Mouse (Mus musculus) lung, embryonic 16.5 days (tissue): ENCODE measurements around the gene Git2. TPM values are rescaled to one million over a fixed set of nuclear protein-coding genes. Genes with fewer than 3 reads are reported as not detected.

Experiments
- ATAC-seq: fragments of 200-750 bp; cut with Nextera tagmentation; 2 replicates; pipeline ENCODE4 v1.8.0; 2017; ENCODE audit warnings: low read depth, mild to moderate bottlenecking, moderate library complexity
- H3K27ac ChIP-seq: fragments of 300-500 bp; sonication (generic); 2 replicates; pipeline ENCODE4 v1.5.1; 2014; ENCODE audit warnings: mild to moderate bottlenecking, control low read depth, low read length
- H3K27me3 ChIP-seq: fragments of 300-500 bp; sonication (generic); 2 replicates; pipeline ENCODE4 v1.6.1; 2014; ENCODE audit warnings: low read depth, low read length, mixed read lengths; ENCODE audit not compliant: control insufficient read depth, insufficient read depth
- H3K36me3 ChIP-seq: fragments of 300-500 bp; sonication (generic); 2 replicates; pipeline ENCODE4 v1.6.1; 2014; ENCODE audit warnings: low read length; ENCODE audit not compliant: control insufficient read depth, insufficient read depth
- H3K4me1 ChIP-seq: fragments of 300-500 bp; sonication (generic); replicated peaks from 2 replicates; pipeline ENCODE4 v1.6.1; 2014; ENCODE audit warnings: low read length, mixed read lengths; ENCODE audit not compliant: control insufficient read depth, insufficient read depth
- H3K4me2 ChIP-seq: fragments of 300-500 bp; sonication (generic); 2 replicates; pipeline ENCODE4 v1.6.1; 2014; ENCODE audit warnings: low read depth, low read length, control low read depth
- H3K4me3 ChIP-seq: fragments of 300-500 bp; sonication (generic); 2 replicates; pipeline ENCODE4 v1.5.1; 2014; ENCODE audit warnings: mild to moderate bottlenecking, low read length, control low read depth
- H3K9ac ChIP-seq: fragments of 300-500 bp; sonication (generic); 2 replicates; pipeline ENCODE4 v1.6.1; 2014; ENCODE audit warnings: low read length, control low read depth
- H3K9me3 ChIP-seq: fragments of 300-500 bp; sonication (generic); 2 replicates; pipeline ENCODE4 v1.6.1; 2016; ENCODE audit warnings: low read length; ENCODE audit not compliant: control insufficient read depth
- WGBS: fragments of 180-500 bp; shearing (Covaris S2); extraction: QIAGEN DNeasy Blood & Tissue Kit; methylation state at CpG from one replicate; pipeline ENCODE4 v1.1.7; 2014; 5-methylcytosine and 5-hydroxymethylcytosine counted together
- polyA plus RNA-seq: library from polyadenylated mRNA; unstranded; fragments of >200 nt; fragmentation: Nextera tagmentation; extraction: Ambion mirVana; gene quantifications from 2 replicates; pipeline ENCODE4 v1.2.1, GENCODE M21; 2015

The Git2 gene
- polyA plus RNA-seq, 1 experiment from 2014 or later: 59.0 TPM

DNA sequence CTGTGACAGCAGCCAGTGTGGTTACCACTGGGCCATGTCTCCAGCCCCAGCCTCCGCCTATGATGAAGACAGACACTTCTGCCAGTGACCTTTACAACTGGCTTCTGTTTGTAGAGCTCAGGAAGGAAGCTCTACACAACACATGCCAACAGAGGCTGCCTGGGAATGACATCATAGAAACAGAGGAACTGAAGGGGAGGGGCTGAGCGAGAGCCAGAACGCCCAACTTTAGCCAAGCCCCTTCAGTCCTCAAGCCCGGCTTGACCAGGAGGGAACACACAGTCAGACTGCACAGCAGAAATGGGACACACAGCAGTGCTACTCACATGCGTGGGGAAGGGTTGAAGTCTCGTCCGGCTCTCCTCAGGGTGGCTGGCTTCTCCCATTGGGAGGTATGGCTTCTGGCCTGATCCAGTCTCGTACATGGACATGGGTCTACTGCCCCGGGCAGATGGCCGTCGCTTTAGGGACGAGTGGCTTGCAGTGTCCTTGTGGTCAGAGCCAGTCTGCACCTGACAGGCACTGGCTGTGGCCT is 36.5 kb downstream of the Git2 start:
- peak; percentile 90 for ATAC-seq
- Histone ChIP-seq H3K4me1 (peaks cover 15% of the 10 kb centered on the region), H3K27ac (peak overlapping the region; percentile 50), H3K9me3 (no peaks in the 10 kb centered on the region), H3K36me3 (peaks cover 53% of the 10 kb centered on the region), H3K4me2 (no peak overlapping the region), H3K9ac (no peak overlapping the region), H3K27me3 (no peaks in the 10 kb centered on the region), H3K4me3 (no peak overlapping the region)
- WGBS: 70% methylated on average over 12 of the region's 12 CpGs

DNA sequence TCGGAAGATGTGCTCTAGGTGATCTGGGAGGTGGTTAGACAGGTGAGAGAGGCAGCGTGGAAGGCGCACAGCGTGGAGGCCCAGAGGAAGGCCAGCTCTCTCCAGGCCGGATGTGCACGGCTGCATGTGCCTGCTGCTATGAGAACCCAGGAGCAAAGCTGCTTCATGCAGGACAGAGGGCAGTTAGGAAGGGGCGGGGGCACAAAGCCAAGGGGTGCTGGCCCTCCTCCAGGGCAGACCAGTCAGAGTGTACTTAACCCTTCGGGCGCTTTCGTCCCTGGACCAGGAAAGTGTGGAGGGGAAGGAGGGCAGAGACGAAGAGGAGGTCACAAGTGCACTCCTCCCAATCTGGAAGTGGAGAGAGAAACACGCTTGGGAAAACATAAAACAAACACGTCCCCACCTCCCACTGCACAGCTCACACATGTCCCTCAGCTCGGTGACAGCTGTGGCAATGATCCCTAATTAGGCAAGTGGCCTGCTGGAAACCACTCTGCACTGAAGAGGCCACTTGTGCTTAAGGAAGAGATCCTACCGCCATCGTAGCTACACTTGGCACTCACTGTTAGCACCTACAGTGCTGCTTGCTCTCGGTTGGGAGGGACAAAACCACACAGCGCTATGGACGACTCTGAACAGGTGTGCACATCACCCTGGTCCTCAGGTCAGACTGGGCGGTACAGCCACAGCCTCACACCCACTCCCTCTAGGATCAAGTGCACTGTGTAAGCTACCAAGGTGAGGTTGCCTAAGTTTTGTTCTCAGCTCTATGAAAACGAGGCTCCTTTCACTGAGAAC is 38.0 kb downstream of the Git2 start:
- H3K4me1 ChIP-seq: peaks cover 15% of the 10 kb centered on the region
- peak; percentile 53 for ATAC-seq
- peaks cover 49% of the 10 kb centered on the region for H3K36me3 ChIP-seq
- no peak overlapping the region for H3K4me2 ChIP-seq
- no peak overlapping the region for H3K27ac ChIP-seq
- H3K4me3 ChIP-seq: no peak overlapping the region
- H3K9ac ChIP-seq: no peak overlapping the region
- no peaks in the 10 kb centered on the region for H3K9me3 ChIP-seq
- WGBS: 61% methylated on average over 21 of the region's 21 CpGs
- H3K27me3 ChIP-seq: no peaks in the 10 kb centered on the region

DNA sequence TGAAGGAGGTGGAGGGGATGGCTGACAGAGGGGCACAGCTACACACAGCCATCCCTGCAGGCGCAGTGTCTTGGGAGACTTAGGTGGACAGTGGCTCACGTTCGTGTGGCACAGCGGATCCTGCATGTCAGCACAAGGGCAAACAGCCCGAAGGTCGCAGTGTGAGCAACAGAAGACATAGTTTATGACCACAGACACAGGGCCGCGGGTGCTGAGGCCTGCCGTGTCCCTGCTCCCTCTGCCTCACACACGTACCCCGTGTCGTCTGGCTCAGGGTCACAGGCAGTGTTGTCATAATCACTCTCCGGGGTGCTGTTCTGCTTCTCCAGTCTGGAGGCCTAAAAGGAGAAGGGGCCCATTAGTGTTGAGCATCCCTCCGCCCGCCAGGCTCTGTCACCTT is 41.7 kb downstream of the Git2 start:
- ATAC-seq: no peak
- Histone ChIP-seq H3K4me2 (no peak overlapping the region), H3K36me3 (peaks cover 46% of the 10 kb centered on the region), H3K9ac (no peak overlapping the region), H3K4me1 (peaks cover 12% of the 10 kb centered on the region; the same call in 1 of the 2 replicates), H3K4me3 (no peak overlapping the region), H3K27ac (no peak overlapping the region), H3K27me3 (no peaks in the 10 kb centered on the region), H3K9me3 (no peaks in the 10 kb centered on the region)
- 93% methylated on average over 15 of the region's 15 CpGs for WGBS

DNA sequence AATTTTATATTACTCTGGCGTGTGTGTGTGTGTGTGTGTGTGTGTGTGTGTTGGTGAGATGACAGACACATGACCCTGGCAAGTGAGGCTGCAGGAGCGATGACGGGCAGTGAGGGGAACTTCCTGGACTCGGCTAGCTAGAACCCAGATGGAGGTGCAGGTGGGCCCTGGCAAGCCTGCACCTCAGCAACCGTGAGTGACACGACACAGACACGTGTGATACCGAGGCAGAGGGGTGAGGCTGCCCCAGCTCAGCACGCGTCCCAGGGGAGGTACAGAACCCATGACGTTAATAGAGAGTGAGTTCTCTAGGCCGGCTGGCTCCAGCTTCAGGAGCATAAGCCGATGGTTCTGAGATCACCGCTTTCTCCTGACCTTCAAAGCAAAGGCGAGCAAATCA is 43.3 kb downstream of the Git2 start:
- H3K9me3 ChIP-seq: no peaks in the 10 kb centered on the region
- peaks cover 35% of the 10 kb centered on the region for H3K36me3 ChIP-seq
- H3K4me3 ChIP-seq: no peak overlapping the region
- no peak for ATAC-seq
- H3K4me1 ChIP-seq: 0 out of 2 replicates have a peak, but pooled peaks cover 2% of the 10 kb centered on the region
- H3K27ac ChIP-seq: no peak overlapping the region
- H3K27me3 ChIP-seq: no peaks in the 10 kb centered on the region
- 82% methylated on average over 15 of the region's 15 CpGs for WGBS
- no peak overlapping the region for H3K4me2 ChIP-seq
- H3K9ac ChIP-seq: no peak overlapping the region

DNA sequence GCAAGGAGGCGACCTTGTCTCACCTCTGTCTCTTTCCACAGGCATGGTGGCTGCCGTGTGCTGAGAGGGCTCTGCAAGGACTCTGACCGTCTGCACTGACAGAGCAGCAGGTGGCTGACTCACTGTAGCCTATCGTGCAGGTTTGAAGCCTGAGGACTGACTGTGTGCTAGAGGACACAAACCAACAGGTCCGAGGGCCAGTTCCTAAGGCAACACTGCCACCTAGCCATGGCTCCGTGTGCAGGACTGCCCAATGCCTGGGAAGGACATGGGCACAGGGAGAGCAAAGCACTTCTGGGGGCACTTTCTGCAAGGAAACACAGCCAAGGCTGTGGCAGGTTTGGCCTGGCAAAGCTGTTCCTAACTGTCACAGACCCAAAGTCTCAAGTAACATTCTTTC is 43.8 kb downstream of the Git2 start:
- H3K9me3 ChIP-seq: no peaks in the 10 kb centered on the region
- no peak overlapping the region for H3K9ac ChIP-seq
- no peak for ATAC-seq
- H3K27me3 ChIP-seq: no peaks in the 10 kb centered on the region
- H3K4me1 ChIP-seq: no peaks in the 10 kb centered on the region
- H3K36me3 ChIP-seq: peaks cover 34% of the 10 kb centered on the region
- no peak overlapping the region for H3K4me3 ChIP-seq
- no peak overlapping the region for H3K27ac ChIP-seq
- H3K4me2 ChIP-seq: no peak overlapping the region
- 71% methylated on average over 6 of the region's 6 CpGs for WGBS

DNA sequence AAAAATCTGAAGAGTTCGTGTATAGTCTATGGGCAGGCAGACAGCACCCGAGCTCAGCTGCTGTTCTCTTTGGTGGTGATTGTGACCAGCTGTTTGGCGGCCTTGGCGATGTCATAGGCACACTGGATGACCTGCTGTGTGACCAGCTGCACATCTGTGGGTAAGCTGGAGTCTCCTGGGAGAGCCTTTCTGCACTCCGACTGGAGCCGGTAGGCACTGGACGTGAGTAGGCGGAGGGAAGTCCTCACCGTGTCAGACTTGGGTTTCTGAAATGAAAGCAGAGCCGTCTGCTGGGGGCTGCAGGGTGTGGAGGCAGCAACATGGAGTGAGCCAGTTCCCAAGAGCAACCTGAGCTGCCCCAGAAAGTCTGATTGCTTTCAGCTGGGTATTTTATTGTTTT is 45.2 kb downstream of the Git2 start:
- no peaks in the 10 kb centered on the region for H3K9me3 ChIP-seq
- no peaks in the 10 kb centered on the region for H3K4me1 ChIP-seq
- ATAC-seq: no peak
- no peak overlapping the region for H3K4me3 ChIP-seq
- H3K36me3 ChIP-seq: peaks cover 29% of the 10 kb centered on the region
- H3K9ac ChIP-seq: no peak overlapping the region
- 68% methylated on average over 10 of the region's 10 CpGs for WGBS
- no peak overlapping the region for H3K4me2 ChIP-seq
- no peak overlapping the region for H3K27ac ChIP-seq
- H3K27me3 ChIP-seq: no peaks in the 10 kb centered on the region

- H3K9ac ChIP-seq: no peak overlapping the region
- H3K4me3 ChIP-seq: no peak overlapping the region
- peaks cover 18% of the 10 kb centered on the region for H3K36me3 ChIP-seq
- peaks cover 3% of the 10 kb centered on the region; the same call in 1 of the 2 replicates for H3K9me3 ChIP-seq
- no peaks in the 10 kb centered on the region for H3K4me1 ChIP-seq
- H3K27ac ChIP-seq: no peak overlapping the region
- 73% methylated on average over 10 of the region's 10 CpGs for WGBS
- ATAC-seq: no peak
- H3K4me2 ChIP-seq: no peak overlapping the region
- H3K27me3 ChIP-seq: no peaks in the 10 kb centered on the region
Observed at GRCm38 (mm10) chr5:114728160-114728559, 47.2 kb downstream of the Git2 start.

DNA sequence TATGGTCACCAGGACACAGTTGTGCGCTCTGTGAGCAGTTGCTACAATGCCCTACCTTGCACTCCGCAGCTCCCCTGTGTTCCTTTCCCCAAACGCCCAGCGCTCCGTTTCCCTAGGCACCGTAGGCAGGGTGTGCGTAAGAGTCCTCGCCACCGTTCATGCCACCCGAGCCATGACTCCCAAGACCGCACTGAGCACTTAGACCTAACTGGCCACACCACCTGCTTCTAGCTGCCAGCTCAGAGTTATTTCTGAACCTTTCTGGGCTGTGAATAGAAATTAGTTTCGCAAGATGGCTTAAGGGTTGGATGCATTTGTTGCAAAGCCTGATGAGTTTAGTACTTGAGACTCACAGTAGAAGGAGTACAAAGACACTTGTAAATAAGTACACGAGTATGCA is 52.5 kb downstream of the Git2 start:
- no peak for ATAC-seq
- Histone ChIP-seq H3K27ac (no peak overlapping the region), H3K4me3 (no peak overlapping the region), H3K27me3 (no peaks in the 10 kb centered on the region), H3K4me1 (no peaks in the 10 kb centered on the region), H3K4me2 (no peak overlapping the region), H3K36me3 (peaks cover 28% of the 10 kb centered on the region), H3K9me3 (peaks cover 3% of the 10 kb centered on the region; the same call in 1 of the 2 replicates), H3K9ac (no peak overlapping the region)
- WGBS: 94% methylated on average over 13 of the region's 13 CpGs

GRCm38 (mm10) chr5:114721969-114722368 is 53.3 kb downstream of the Git2 start:
- ATAC-seq: no peak
- Histone ChIP-seq H3K4me1 (no peaks in the 10 kb centered on the region), H3K9ac (no peak overlapping the region), H3K27me3 (no peaks in the 10 kb centered on the region), H3K4me2 (no peak overlapping the region), H3K9me3 (peaks cover 3% of the 10 kb centered on the region; the same call in 1 of the 2 replicates), H3K36me3 (peaks cover 33% of the 10 kb centered on the region), H3K27ac (no peak overlapping the region), H3K4me3 (no peak overlapping the region)
- WGBS: 84% methylated on average over 10 of the region's 10 CpGs
